Mouse (Mus musculus) embryo, embryonic 11 days (tissue): ENCODE measurements at regions not wholly inside any gene's neighbourhood (a gene's known extent, or its start where the extent isn't known, plus 50 kb on each side); places are given as distances from the start of the nearest gene placed in this dataset.

ENCODE experiments used
- DNase-seq: peaks from one replicate; pipeline ENCODE4 v3.0.0-alpha.2; 2015

GRCm38 (mm10) chr3:39062415-39062814, 175.7 kb downstream of the Fat4 start:
- peak; percentile 27 for DNase-seq

GRCm38 (mm10) chr3:39065457-39065856, 178.7 kb downstream of the Fat4 start:
- DNase-seq: no peak

GRCm38 (mm10) chr3:39069011-39069410, 182.3 kb downstream of the Fat4 start:
- DNase-seq: no peak

- no peak for DNase-seq
These were observed 196.0 kb downstream of the Fat4 start for GRCm38 (mm10) chr3:39082678-39083270.

GRCm38 (mm10) chr3:39088948-39089347, 202.2 kb downstream of the Fat4 start:
- no peak for DNase-seq

GRCm38 (mm10) chr3:39102324-39102723, 215.6 kb downstream of the Fat4 start:
- no peak for DNase-seq

- DNase-seq: no peak
These were observed 223.1 kb downstream of the Fat4 start for GRCm38 (mm10) chr3:39109756-39110392.

- no peak for DNase-seq
These were observed 227.3 kb downstream of the Fat4 start for GRCm38 (mm10) chr3:39114056-39114455.

- no peak for DNase-seq
These were observed 228.1 kb downstream of the Fat4 start for GRCm38 (mm10) chr3:39114826-39115225.

GRCm38 (mm10) chr3:39115441-39115840, 228.7 kb downstream of the Fat4 start:
- no peak for DNase-seq

- DNase-seq: no peak
These were observed 235.5 kb downstream of the Fat4 start for GRCm38 (mm10) chr3:39122250-39122649.

GRCm38 (mm10) chr3:39130532-39130931, 243.8 kb downstream of the Fat4 start:
- no peak for DNase-seq

GRCm38 (mm10) chr3:39165006-39165667, 278.4 kb downstream of the Fat4 start:
- DNase-seq: no peak

- DNase-seq: peak; percentile 2
These were observed 295.9 kb downstream of the Fat4 start for GRCm38 (mm10) chr3:39182646-39183045.

- no peak for DNase-seq
These were observed 308.4 kb downstream of the Fat4 start for GRCm38 (mm10) chr3:39195102-39195501.

- no peak for DNase-seq
These were observed 315.9 kb downstream of the Fat4 start for GRCm38 (mm10) chr3:39202662-39203061.

- no peak for DNase-seq
These were observed 321.9 kb downstream of the Fat4 start for GRCm38 (mm10) chr3:39208651-39209050.

GRCm38 (mm10) chr3:39209382-39210165, 322.8 kb downstream of the Fat4 start:
- DNase-seq: no peak

GRCm38 (mm10) chr3:39211670-39212069, 324.9 kb downstream of the Fat4 start:
- no peak for DNase-seq

- peak; percentile 81 for DNase-seq
These were observed 333.4 kb downstream of the Fat4 start for GRCm38 (mm10) chr3:39220011-39220706.

GRCm38 (mm10) chr3:39220707-39221034, 333.9 kb downstream of the Fat4 start:
- DNase-seq: peak; percentile 39

GRCm38 (mm10) chr3:39222059-39222458, 335.3 kb downstream of the Fat4 start:
- DNase-seq: no peak

GRCm38 (mm10) chr3:39234921-39235320, 348.2 kb downstream of the Fat4 start:
- peak; percentile 30 for DNase-seq
